Mouse (Mus musculus): Measurements from ENCODE around the gene Gna13.
"Not testable (repeated sequence)": the region's sequence is repeated elsewhere in the genome, so short reads cannot be mapped to it uniquely, and the experiment has no call there.

DNA sequence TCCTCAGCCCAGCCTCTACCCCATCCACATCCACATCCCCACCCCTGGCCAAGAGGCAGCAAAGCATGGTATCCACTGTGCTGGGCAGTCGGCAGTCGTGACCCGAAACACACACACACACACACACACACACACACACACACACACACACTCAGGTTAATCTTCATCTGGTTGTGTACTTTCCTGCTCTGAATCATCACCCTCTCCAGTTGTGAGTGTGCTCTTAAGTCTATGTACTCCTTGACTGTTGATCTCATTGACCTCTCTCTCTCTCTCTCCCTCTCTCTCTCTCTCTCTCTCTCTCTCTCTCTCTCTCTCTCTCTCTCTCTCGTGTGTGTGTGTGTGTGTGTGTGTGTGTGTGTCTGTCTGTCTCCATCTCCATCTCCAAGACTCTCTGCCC is 20.0 kb upstream of the Gna13 start:
- TF ChIP-seq CTCF (IDR thresholded peaks at IDR 0.05; ENCODE audit: borderline replicate concordance, insufficient read depth, low read length); POLR2A (IDR thresholded peaks at IDR 0.05; ENCODE audit: low read depth, low read length): not testable (repeated sequence)
